Mouse (Mus musculus) liver, embryonic 15.5 days (tissue): ENCODE measurements around the gene Rbm17. TPM values are rescaled to one million over a fixed set of nuclear protein-coding genes. Genes with fewer than 3 reads are reported as not detected.
A peak's percentile ranks its signal among the peaks of the same experiment; 100 is the strongest.
"Not testable (repeated sequence)": the region's sequence is repeated elsewhere in the genome, so short reads cannot be mapped to it uniquely, and the experiment has no call there.

ENCODE experiments used
- ATAC-seq: fragments of 200-750 bp; cut with Nextera tagmentation; 2 replicates; pipeline ENCODE4 v1.8.0; 2017; ENCODE audit warnings: moderate number of reproducible peaks, mild to moderate bottlenecking, moderate library complexity; ENCODE audit not compliant: insufficient read depth
- H3K27ac ChIP-seq: fragments of 300-500 bp; sonication (generic); replicated peaks from 2 replicates; pipeline ENCODE4 v1.5.1; 2015; ENCODE audit warnings: mild to moderate bottlenecking, inconsistent platforms
- H3K27me3 ChIP-seq: fragments of 300-500 bp; sonication (generic); 2 replicates; pipeline ENCODE4 v1.6.1; 2015; ENCODE audit warnings: mild to moderate bottlenecking, inconsistent platforms
- H3K36me3 ChIP-seq: fragments of 300-500 bp; sonication (generic); replicated peaks from 2 replicates; pipeline ENCODE4 v1.6.1; 2015; ENCODE audit warnings: moderate library complexity, mild to moderate bottlenecking, inconsistent platforms
- H3K4me1 ChIP-seq: fragments of 300-500 bp; sonication (generic); replicated peaks from 2 replicates; pipeline ENCODE4 v1.6.1; 2015; ENCODE audit warnings: inconsistent platforms
- H3K4me2 ChIP-seq: fragments of 300-500 bp; sonication (generic); 2 replicates; pipeline ENCODE4 v1.6.1; 2015; ENCODE audit warnings: moderate library complexity, mild to moderate bottlenecking, inconsistent platforms
- H3K4me3 ChIP-seq: fragments of 300-500 bp; sonication (generic); replicated peaks from 2 replicates; pipeline ENCODE4 v1.5.1; 2015; ENCODE audit warnings: mild to moderate bottlenecking, inconsistent platforms
- H3K9ac ChIP-seq: fragments of 300-500 bp; sonication (generic); 2 replicates; pipeline ENCODE4 v1.6.1; 2015; ENCODE audit warnings: moderate library complexity, mild to moderate bottlenecking, inconsistent platforms
- H3K9me3 ChIP-seq: fragments of 300-500 bp; sonication (generic); replicated peaks from 2 replicates; pipeline ENCODE4 v1.6.1; 2016; ENCODE audit warnings: inconsistent platforms
- WGBS: fragments of 180-500 bp; shearing (Covaris S2); methylation state at CpG from one replicate; pipeline ENCODE4 v1.1.7; 2015; ENCODE audit warnings: mixed read lengths; ENCODE audit not compliant: insufficient replicate concordance; 5-methylcytosine and 5-hydroxymethylcytosine counted together
- polyA plus RNA-seq: library from polyadenylated mRNA; unstranded; fragments of >200 nt; fragmentation: Nextera tagmentation; extraction: Ambion mirVana; gene quantifications from 2 replicates; pipeline ENCODE4 v1.2.1, GENCODE M21; 2015

Rbm17 gene
- polyA plus RNA-seq, 1 experiment from 2014 or later, result 52.4 TPM

- no peaks in the 10 kb centered on the region for H3K9me3 ChIP-seq
- no peak for ATAC-seq
- 73% methylated on average over 5 of the region's 5 CpGs for WGBS
These were observed 21.9 kb upstream of the Rbm17 start, which contains the start of gene Gm17490 for GRCm38 (mm10) chr2:11625890-11626289. Gm17490 (minus strand) TSS chr2:11626264.

GRCm38 (mm10) chr2:11623726-11624125 lies 19.8 kb upstream of the Rbm17 start:
- H3K36me3 ChIP-seq, result no peaks in the 10 kb centered on the region
- no peak overlapping the region for H3K4me2 ChIP-seq
- H3K27ac ChIP-seq, result no peak overlapping the region
- no peak overlapping the region for H3K4me3 ChIP-seq
- no peak for ATAC-seq
- 70% methylated on average over 2 of the region's 2 CpGs for WGBS
- H3K9ac ChIP-seq, result no peak overlapping the region
- no peaks in the 10 kb centered on the region for H3K9me3 ChIP-seq
- no peaks in the 10 kb centered on the region for H3K27me3 ChIP-seq
- no peaks in the 10 kb centered on the region for H3K4me1 ChIP-seq

More at GRCm38 (mm10) chr2:11625890-11626289, 21.9 kb upstream of the Rbm17 start, which contains the start of gene Gm17490:
- no peaks in the 10 kb centered on the region for H3K27me3 ChIP-seq
- no peak within 1 kb of the TSS for H3K4me2 ChIP-seq
- H3K9ac ChIP-seq, result no peak within 1 kb of the TSS
- H3K4me1 ChIP-seq, result no peaks in the 10 kb centered on the region
- H3K4me3 ChIP-seq, result no peak within 1 kb of the TSS
- no peak within 1 kb of the TSS for H3K27ac ChIP-seq
- H3K36me3 ChIP-seq, result no peaks in the 10 kb centered on the region

DNA sequence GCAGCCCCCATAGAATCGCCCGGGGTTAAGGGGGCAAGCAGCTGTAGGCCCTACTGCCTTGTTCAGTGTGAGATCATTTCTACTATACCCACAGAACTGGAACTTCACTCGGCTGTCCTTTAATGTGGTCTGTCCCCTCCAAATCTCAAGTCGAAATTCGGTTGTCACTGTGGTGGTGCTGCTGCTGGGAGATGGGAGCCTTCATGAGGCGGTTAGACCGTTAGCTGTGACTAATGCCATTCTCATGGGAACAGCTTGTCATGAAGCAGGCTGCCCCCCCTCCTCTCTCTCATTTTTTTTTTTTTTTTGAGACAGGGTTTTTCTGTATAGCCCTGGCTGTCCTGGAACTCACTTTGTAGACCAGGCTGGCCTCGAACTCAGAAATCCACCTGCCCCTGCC lies 19.2 kb upstream of the Rbm17 start:
- ATAC-seq, result no peak
- H3K4me1 ChIP-seq, result no peaks in the 10 kb centered on the region
- H3K27ac ChIP-seq, result no peak overlapping the region
- no peak overlapping the region for H3K4me2 ChIP-seq
- H3K27me3 ChIP-seq, result no peaks in the 10 kb centered on the region
- no peaks in the 10 kb centered on the region for H3K9me3 ChIP-seq
- WGBS, result 66% methylated on average over 8 of the region's 8 CpGs
- no peaks in the 10 kb centered on the region for H3K36me3 ChIP-seq
- no peak overlapping the region for H3K9ac ChIP-seq
- no peak overlapping the region for H3K4me3 ChIP-seq

GRCm38 (mm10) chr2:11619598-11619997 lies 15.6 kb upstream of the Rbm17 start:
- Histone ChIP-seq H3K27ac (no peak overlapping the region), H3K4me1 (no peaks in the 10 kb centered on the region), H3K27me3 (no peaks in the 10 kb centered on the region), H3K4me2 (no peak overlapping the region), H3K9ac (no peak overlapping the region), H3K36me3 (no peaks in the 10 kb centered on the region), H3K4me3 (no peak overlapping the region), H3K9me3 (no peaks in the 10 kb centered on the region)
- 73% methylated on average over 2 of the region's 2 CpGs for WGBS
- no peak for ATAC-seq

DNA sequence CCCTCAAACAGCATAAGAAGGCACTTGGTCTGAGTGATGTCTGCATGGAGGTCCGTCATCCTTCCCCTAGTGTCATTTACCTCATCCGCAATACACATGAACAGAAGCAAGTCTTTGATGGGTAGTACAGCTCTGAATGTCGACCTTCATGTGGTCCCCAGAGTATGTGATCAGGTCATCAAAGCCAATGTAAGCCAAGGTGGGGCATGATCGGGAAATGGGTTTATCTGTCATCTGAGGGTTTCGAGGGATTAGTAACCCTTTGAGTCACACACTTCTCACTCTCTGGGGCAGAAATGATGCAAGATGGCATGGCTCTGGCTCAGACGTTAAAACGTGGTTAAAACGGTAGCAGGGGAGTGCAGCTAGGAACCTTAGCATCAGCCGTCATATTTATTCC lies 12.9 kb upstream of the Rbm17 start:
- Histone ChIP-seq H3K9ac (no peak overlapping the region), H3K9me3 (no peaks in the 10 kb centered on the region), H3K27me3 (no peaks in the 10 kb centered on the region), H3K4me3 (no peak overlapping the region), H3K36me3 (no peaks in the 10 kb centered on the region), H3K27ac (no peak overlapping the region), H3K4me1 (no peaks in the 10 kb centered on the region), H3K4me2 (no peak overlapping the region)
- ATAC-seq, result no peak
- WGBS, result 68% methylated on average over 9 of the region's 9 CpGs

DNA sequence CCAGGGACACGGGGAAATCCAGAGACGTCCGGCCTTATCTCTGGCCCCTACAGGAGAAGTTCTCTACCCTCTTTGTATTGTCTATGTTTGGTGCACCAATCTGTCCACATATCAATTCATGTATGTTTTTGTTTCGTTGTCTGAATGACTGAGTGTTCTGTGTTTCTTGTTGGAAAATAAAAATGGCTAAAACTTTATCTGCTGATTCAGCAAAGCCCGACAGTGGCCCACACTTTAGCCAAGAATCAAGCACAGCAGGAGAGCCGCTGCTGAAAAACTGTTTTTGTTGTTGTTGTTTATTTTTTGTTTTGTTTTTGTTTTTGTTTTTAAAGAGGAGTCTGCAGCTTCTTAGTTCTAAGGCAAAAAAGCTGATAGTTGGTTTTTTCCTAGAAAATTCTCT lies 9.0 kb upstream of the Rbm17 start:
- not testable (repeated sequence) for H3K27me3 ChIP-seq, ATAC-seq, H3K9me3 ChIP-seq, H3K4me3 ChIP-seq, H3K27ac ChIP-seq, H3K9ac ChIP-seq, H3K36me3 ChIP-seq, H3K4me2 ChIP-seq, H3K4me1 ChIP-seq
- 72% methylated on average over 6 of the region's 6 CpGs for WGBS

GRCm38 (mm10) chr2:11606718-11607117 lies 2.8 kb upstream of the Rbm17 start:
- WGBS, result 57% methylated on average over 4 of the region's 4 CpGs

DNA sequence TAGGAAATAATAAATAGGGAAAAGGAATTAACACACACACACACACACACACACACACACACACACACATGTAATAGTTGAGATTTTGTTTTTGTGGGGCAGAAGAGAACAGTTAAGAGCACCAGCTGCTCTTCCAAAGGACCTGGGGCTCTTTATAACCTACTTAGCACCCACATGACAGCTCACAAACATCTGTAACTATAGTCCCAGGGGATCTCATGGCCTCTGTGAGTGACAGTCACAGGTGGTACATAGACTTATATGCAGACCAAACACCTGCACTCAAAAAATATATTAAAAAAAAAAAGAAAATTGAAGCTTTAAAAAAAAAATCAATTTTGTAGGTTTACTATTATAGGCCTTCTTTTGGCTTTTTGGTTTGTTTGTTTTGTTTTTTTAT lies 958 bp upstream of the Rbm17 start:
- Histone ChIP-seq H3K4me3 (no peak overlapping the region), H3K4me2 (no peak overlapping the region), H3K27me3 (no peaks in the 10 kb centered on the region), H3K9me3 (no peaks in the 10 kb centered on the region), H3K9ac (no peak overlapping the region), H3K27ac (no peak overlapping the region), H3K4me1 (peaks cover 13% of the 10 kb centered on the region), H3K36me3 (peaks cover 7% of the 10 kb centered on the region)
- no peak for ATAC-seq

More at GRCm38 (mm10) chr2:11606718-11607117, 2.8 kb upstream of the Rbm17 start:
- not testable (repeated sequence) for ATAC-seq, H3K4me1 ChIP-seq, H3K27me3 ChIP-seq, H3K36me3 ChIP-seq, H3K9me3 ChIP-seq, H3K4me2 ChIP-seq, H3K9ac ChIP-seq, H3K27ac ChIP-seq, H3K4me3 ChIP-seq

GRCm38 (mm10) chr2:11602506-11603489 lies 1.2 kb downstream of the Rbm17 start:
- Histone ChIP-seq H3K27ac (peak overlapping the region; percentile 68), H3K9ac (peak overlapping the region; percentile 93), H3K9me3 (no peaks in the 10 kb centered on the region), H3K27me3 (no peaks in the 10 kb centered on the region), H3K4me2 (peak overlapping the region; percentile 74), H3K4me1 (peaks cover 13% of the 10 kb centered on the region), H3K4me3 (peak overlapping the region; percentile 95), H3K36me3 (peaks cover 25% of the 10 kb centered on the region)
- under 1% methylated on average over 75 of the region's 78 CpGs for WGBS
- peak; percentile 99 for ATAC-seq

- Histone ChIP-seq H3K4me1 (peaks cover 13% of the 10 kb centered on the region), H3K9ac (peak overlapping the region; percentile 93), H3K27me3 (no peaks in the 10 kb centered on the region), H3K9me3 (no peaks in the 10 kb centered on the region), H3K36me3 (peaks cover 35% of the 10 kb centered on the region), H3K4me3 (peak overlapping the region; percentile 95), H3K4me2 (peak overlapping the region; percentile 74), H3K27ac (no peak overlapping the region)
- no peak for ATAC-seq
- WGBS, result 64% methylated on average over 6 of the region's 6 CpGs
These were observed 2.2 kb downstream of the Rbm17 start for GRCm38 (mm10) chr2:11601795-11602194.

DNA sequence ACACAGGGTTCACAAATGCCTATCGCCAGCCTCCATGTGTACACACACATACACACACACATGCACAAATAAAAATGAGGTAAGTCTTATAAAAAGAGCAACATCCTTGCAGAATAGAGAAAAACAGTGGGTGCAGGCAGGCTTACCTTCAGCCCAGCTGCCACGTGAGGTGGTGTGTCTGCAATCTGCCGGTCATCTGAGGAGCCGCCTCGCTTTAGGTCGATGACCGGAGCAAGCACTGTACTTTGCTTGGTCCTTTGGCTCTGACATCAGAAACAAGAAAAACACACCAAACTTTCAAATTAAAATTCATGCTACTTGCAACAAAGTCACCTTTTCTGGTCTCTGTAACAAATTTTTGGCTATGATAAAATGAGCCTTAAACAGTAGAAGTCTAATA lies 6.0 kb downstream of the Rbm17 start:
- H3K9ac ChIP-seq, result no peak overlapping the region
- peaks cover 66% of the 10 kb centered on the region for H3K36me3 ChIP-seq
- ATAC-seq, result no peak
- no peaks in the 10 kb centered on the region for H3K27me3 ChIP-seq
- peaks cover 13% of the 10 kb centered on the region for H3K4me1 ChIP-seq
- no peak overlapping the region for H3K4me2 ChIP-seq
- H3K27ac ChIP-seq, result no peak overlapping the region
- 95% methylated on average over 7 of the region's 7 CpGs for WGBS
- no peak overlapping the region for H3K4me3 ChIP-seq
- no peaks in the 10 kb centered on the region for H3K9me3 ChIP-seq
